Mouse (Mus musculus) midbrain, postnatal 0 days (tissue): ENCODE results near the gene Cdhr5. TPM values are rescaled to one million over a fixed set of nuclear protein-coding genes. Genes with fewer than 3 reads are reported as not detected.

Experiments
- ATAC-seq: fragments of 200-750 bp; cut with Nextera tagmentation; 2 replicates; pipeline ENCODE4 v1.8.0; 2017; ENCODE audit warnings: moderate number of reproducible peaks, mild to moderate bottlenecking, moderate TSS enrichment, moderate library complexity; ENCODE audit not compliant: low FRiP score
- DNase-seq: peaks from one replicate; pipeline ENCODE4 v3.0.0-alpha.2; 2015; ENCODE audit warnings: low spot score
- H3K27ac ChIP-seq: fragments of 300-500 bp; sonication (generic); 2 replicates; pipeline ENCODE4 v1.5.1; 2014; ENCODE audit warnings: low read depth, mild to moderate bottlenecking, low read length, mixed read lengths
- H3K27me3 ChIP-seq: fragments of 300-500 bp; sonication (generic); 2 replicates; pipeline ENCODE4 v1.6.1; 2014; ENCODE audit warnings: low read length, control low read depth, mixed read lengths; ENCODE audit not compliant: insufficient read depth
- H3K36me3 ChIP-seq: fragments of 300-500 bp; sonication (generic); 2 replicates; pipeline ENCODE4 v1.6.1; 2014; ENCODE audit warnings: low read length, control low read depth, mixed read lengths; ENCODE audit not compliant: insufficient read depth
- H3K4me1 ChIP-seq: fragments of 300-500 bp; sonication (generic); 2 replicates; pipeline ENCODE4 v1.6.1; 2014; ENCODE audit warnings: mild to moderate bottlenecking, control low read depth, antibody characterized with exemption, low read length, mixed read lengths; ENCODE audit not compliant: insufficient read depth
- H3K4me2 ChIP-seq: fragments of 300-500 bp; sonication (generic); 2 replicates; pipeline ENCODE4 v1.6.1; 2014; ENCODE audit warnings: low read depth, mild to moderate bottlenecking, low read length, mixed read lengths; ENCODE audit not compliant: poor library complexity, severe bottlenecking
- H3K4me3 ChIP-seq: fragments of 300-500 bp; sonication (generic); 2 replicates; pipeline ENCODE4 v1.5.1; 2014; ENCODE audit warnings: low read depth, mild to moderate bottlenecking, low read length, moderate library complexity
- H3K9ac ChIP-seq: fragments of 300-500 bp; sonication (generic); replicated peaks from 2 replicates; pipeline ENCODE4 v1.6.1; 2014; ENCODE audit warnings: mild to moderate bottlenecking, low read length, moderate library complexity, mixed read lengths; ENCODE audit not compliant: poor library complexity, severe bottlenecking
- H3K9me3 ChIP-seq: fragments of 300-500 bp; sonication (generic); 2 replicates; pipeline ENCODE4 v1.6.1; 2016; ENCODE audit warnings: low read length, control low read depth
- CTCF ChIP-seq: IDR thresholded peaks from 2 replicates; pipeline ENCODE4 v1.5.1; 2016; ENCODE audit warnings: antibody characterized with exemption, mild to moderate bottlenecking
- WGBS: fragments of 180-500 bp; shearing (Covaris S2); extraction: QIAGEN DNeasy Blood & Tissue Kit; methylation state at CpG from one replicate; pipeline ENCODE4 v1.1.7; 2014; 5-methylcytosine and 5-hydroxymethylcytosine counted together
- microRNA counts: library from miRNA; unstranded; fragments of <30 nt; microRNA quantifications from one replicate; lab custom pipeline; 2015
- microRNA-seq: library from miRNA; unstranded; fragments of <30 nt; microRNA quantifications from one replicate; pipeline ENCODE4, GENCODE M21; 2016; ENCODE audit warnings: borderline number of aligned reads
- polyA plus RNA-seq: library from polyadenylated mRNA; unstranded; fragments of >200 nt; fragmentation: Nextera tagmentation; extraction: Ambion mirVana; gene quantifications from 2 replicates; pipeline ENCODE4 v1.2.1, GENCODE M21; 2015
- total RNA-seq: library from RNA; depleted of rRNA; stranded (reverse); fragments of >200 nt; gene quantifications from 2 replicates; pipeline ENCODE4 v1.2.3, GENCODE M21; 2014; rRNA removed

The Cdhr5 gene
- total and polyA plus RNA-seq, 2 experiments from 2014 or later = not detected

- WGBS = 100% methylated on average over 1 of the region's 1 CpGs
- Histone ChIP-seq H3K4me1 (peaks cover 18% of the 10 kb centered on the region), H3K9ac (no peak overlapping the region), H3K36me3 (0 out of 2 replicates have a peak, but pooled peaks cover 4% of the 10 kb centered on the region), H3K4me3 (no peak overlapping the region), H3K4me2 (no peak overlapping the region), H3K9me3 (no peaks in the 10 kb centered on the region), H3K27ac (no peak overlapping the region), H3K27me3 (no peaks in the 10 kb centered on the region)
- TF ChIP-seq CTCF = no peak
- ATAC-seq (no peak), DNase-seq (no peak)
These were observed 57.0 kb downstream of the Cdhr5 start for GRCm38 (mm10) chr7:141219558-141220099.

MicroRNAs within 50 kb of the gene (microRNA counts, 519-probe panel; counts per million panel counts)
- 3,486 counts per million, percentile 75 among the panel's probes with 10 or more counts for microRNA mmu-miR-210 (lab: Ali Mortazavi, UCI)

Small RNA genes lying within 50 kb of the gene (microRNA-seq; reads per million reads assigned to microRNA genes)
- gene Mir210 = 476 reads per million, percentile 64 among the genes with 10 or more reads in this experiment

Other genes with a start within 250 kb of the Cdhr5 start
- gene Gm17387, start 247.7 kb downstream of the Cdhr5 start, total RNA-seq = not detected in 2 replicates
- not detected in 2 replicates for gene Gm17387, start 247.7 kb downstream of the Cdhr5 start, polyA plus RNA-seq
- gene B4galnt4, start 215.7 kb downstream of the Cdhr5 start, total RNA-seq = 133 and 146 TPM in 2 replicates
- 52.1 and 53.9 TPM in 2 replicates for gene B4galnt4, start 215.7 kb downstream of the Cdhr5 start, polyA plus RNA-seq
- 0.49 TPM in 1 of 2 replicates, not detected in the other for gene Pkp3, start 198.6 kb downstream of the Cdhr5 start, total RNA-seq
- not detected in 2 replicates for gene Pkp3, start 198.6 kb downstream of the Cdhr5 start, polyA plus RNA-seq
- 1.1 and 3.9 TPM in 2 replicates for gene Sigirr, start 176.2 kb downstream of the Cdhr5 start, total RNA-seq
- gene Sigirr, start 176.2 kb downstream of the Cdhr5 start, polyA plus RNA-seq = 1.8 and 2.0 TPM in 2 replicates
- gene Ano9, start 159.0 kb downstream of the Cdhr5 start, total RNA-seq = 0.33 and 1.1 TPM in 2 replicates
- gene Ano9, start 159.0 kb downstream of the Cdhr5 start, polyA plus RNA-seq = 0.50 and 0.72 TPM in 2 replicates
- 19.6 and 23.4 TPM in 2 replicates for gene Ptdss2, start 154.4 kb downstream of the Cdhr5 start, total RNA-seq
- gene Ptdss2, start 154.4 kb downstream of the Cdhr5 start, polyA plus RNA-seq = 90.9 and 91.0 TPM in 2 replicates
- gene Rnh1, start 103.9 kb downstream of the Cdhr5 start, total RNA-seq = 39.1 and 47.1 TPM in 2 replicates
- 44.2 and 46.8 TPM in 2 replicates for gene Rnh1, start 103.9 kb downstream of the Cdhr5 start, polyA plus RNA-seq
- gene Hras, start 82.8 kb downstream of the Cdhr5 start, total RNA-seq = 109 and 113 TPM in 2 replicates
- gene Hras, start 82.8 kb downstream of the Cdhr5 start, polyA plus RNA-seq = 209 TPM in 2 replicates
- gene Lrrc56, start 82.6 kb downstream of the Cdhr5 start, total RNA-seq = 11.5 and 14.9 TPM in 2 replicates
- gene Lrrc56, start 82.6 kb downstream of the Cdhr5 start, polyA plus RNA-seq = 8.6 TPM in 2 replicates
- gene Lmntd2, start 62.7 kb downstream of the Cdhr5 start, total RNA-seq = not detected in 2 replicates
- gene Lmntd2, start 62.7 kb downstream of the Cdhr5 start, polyA plus RNA-seq = 0.10 and 0.36 TPM in 2 replicates
- 15.5 and 23.5 TPM in 2 replicates for gene Rassf7, start 60.9 kb downstream of the Cdhr5 start, total RNA-seq
- gene Rassf7, start 60.9 kb downstream of the Cdhr5 start, polyA plus RNA-seq = 20.7 and 21.7 TPM in 2 replicates
- gene Phrf1, start 48.0 kb downstream of the Cdhr5 start, total RNA-seq = 46.3 and 54.6 TPM in 2 replicates
- 35.1 and 39.5 TPM in 2 replicates for gene Phrf1, start 48.0 kb downstream of the Cdhr5 start, polyA plus RNA-seq
- gene Irf7, start 10.3 kb downstream of the Cdhr5 start, total RNA-seq = 3.9 and 4.5 TPM in 2 replicates
- 2.8 and 2.9 TPM in 2 replicates for gene Irf7, start 10.3 kb downstream of the Cdhr5 start, polyA plus RNA-seq
- 1.5 and 2.5 TPM in 2 replicates for gene Sct, start 2.3 kb upstream of the Cdhr5 start, total RNA-seq
- gene Sct, start 2.3 kb upstream of the Cdhr5 start, polyA plus RNA-seq = 3.3 and 4.3 TPM in 2 replicates
- 0.55 and 0.61 TPM in 2 replicates for gene Drd4, start 15.2 kb upstream of the Cdhr5 start, total RNA-seq
- gene Drd4, start 15.2 kb upstream of the Cdhr5 start, polyA plus RNA-seq = 0.73 and 0.98 TPM in 2 replicates
- 246 and 289 TPM in 2 replicates for gene Deaf1, start 50.9 kb upstream of the Cdhr5 start, total RNA-seq
- gene Deaf1, start 50.9 kb upstream of the Cdhr5 start, polyA plus RNA-seq = 291 and 306 TPM in 2 replicates
- 25.8 and 29.1 TPM in 2 replicates for gene Tmem80, start 51.0 kb upstream of the Cdhr5 start, total RNA-seq
- 31.5 and 34.5 TPM in 2 replicates for gene Tmem80, start 51.0 kb upstream of the Cdhr5 start, polyA plus RNA-seq
- 2.4 and 3.1 TPM in 2 replicates for gene Eps8l2, start 62.1 kb upstream of the Cdhr5 start, total RNA-seq
- gene Eps8l2, start 62.1 kb upstream of the Cdhr5 start, polyA plus RNA-seq = 0.48 and 0.74 TPM in 2 replicates
- 166 and 175 TPM in 2 replicates for gene Taldo1, start 115.4 kb upstream of the Cdhr5 start, total RNA-seq
- gene Taldo1, start 115.4 kb upstream of the Cdhr5 start, polyA plus RNA-seq = 245 and 255 TPM in 2 replicates
- gene Gatd1, start 137.3 kb upstream of the Cdhr5 start, total RNA-seq = 72.0 and 72.9 TPM in 2 replicates
- gene Gatd1, start 137.3 kb upstream of the Cdhr5 start, polyA plus RNA-seq = 47.7 and 48.9 TPM in 2 replicates
- 167 and 195 TPM in 2 replicates for gene Cend1, start 152.7 kb upstream of the Cdhr5 start, total RNA-seq
- gene Cend1, start 152.7 kb upstream of the Cdhr5 start, polyA plus RNA-seq = 194 and 233 TPM in 2 replicates
- gene Slc25a22, start 161.1 kb upstream of the Cdhr5 start, total RNA-seq = 148 and 152 TPM in 2 replicates
- gene Slc25a22, start 161.1 kb upstream of the Cdhr5 start, polyA plus RNA-seq = 118 and 121 TPM in 2 replicates
- gene Pidd1, start 167.2 kb upstream of the Cdhr5 start, total RNA-seq = 1.4 and 1.6 TPM in 2 replicates
- 1.1 and 1.3 TPM in 2 replicates for gene Pidd1, start 167.2 kb upstream of the Cdhr5 start, polyA plus RNA-seq
- gene Rplp2, start 170.6 kb upstream of the Cdhr5 start, total RNA-seq = 180 and 197 TPM in 2 replicates
- gene Rplp2, start 170.6 kb upstream of the Cdhr5 start, polyA plus RNA-seq = 761 and 852 TPM in 2 replicates
- gene Pnpla2, start 178.4 kb upstream of the Cdhr5 start, total RNA-seq = 6.5 and 7.0 TPM in 2 replicates
- 22.2 and 24.5 TPM in 2 replicates for gene Pnpla2, start 178.4 kb upstream of the Cdhr5 start, polyA plus RNA-seq
- 4.0 and 5.3 TPM in 2 replicates for gene Cracr2b, start 184.3 kb upstream of the Cdhr5 start, total RNA-seq
- 5.3 and 5.9 TPM in 2 replicates for gene Cracr2b, start 184.3 kb upstream of the Cdhr5 start, polyA plus RNA-seq
- 46.4 and 52.9 TPM in 2 replicates for gene Cd151, start 190.6 kb upstream of the Cdhr5 start, total RNA-seq
- 13.6 and 15.0 TPM in 2 replicates for gene Cd151, start 190.6 kb upstream of the Cdhr5 start, polyA plus RNA-seq
- gene Polr2l, start 198.3 kb upstream of the Cdhr5 start, total RNA-seq = 27.0 and 28.9 TPM in 2 replicates
- gene Polr2l, start 198.3 kb upstream of the Cdhr5 start, polyA plus RNA-seq = 77.9 and 78.5 TPM in 2 replicates
- 91.4 and 94.8 TPM in 2 replicates for gene Tspan4, start 198.5 kb upstream of the Cdhr5 start, total RNA-seq
- gene Tspan4, start 198.5 kb upstream of the Cdhr5 start, polyA plus RNA-seq = 68.1 and 75.7 TPM in 2 replicates